Mouse (Mus musculus) kidney, adult 2 months (tissue): Measurements from ENCODE around the gene Mok. TPM values are rescaled to one million over a fixed set of nuclear protein-coding genes. Genes with fewer than 3 reads are reported as not detected.
A peak's percentile ranks its signal among the peaks of the same experiment; 100 is the strongest.

ENCODE experiments used
- DNase-seq: peaks from one replicate; pipeline ENCODE4 v3.0.0; 2021
- H3K27ac ChIP-seq: fragments of 200-500 bp; 2 replicates; pipeline ENCODE4 v1.5.1; 2012; ENCODE audit warnings: low read depth, low read length, control low read depth, inconsistent platforms; ENCODE audit not compliant: insufficient read depth
- H3K27me3 ChIP-seq: fragments of 200-500 bp; replicated peaks from 2 replicates; pipeline ENCODE4 v1.6.1; 2012; ENCODE audit warnings: mild to moderate bottlenecking, moderate library complexity, low read length, inconsistent platforms; ENCODE audit not compliant: control insufficient read depth, insufficient read depth
- H3K36me3 ChIP-seq: fragments of 200-500 bp; 2 replicates; pipeline ENCODE4 v1.6.1; 2012; ENCODE audit warnings: mild to moderate bottlenecking, moderate library complexity, low read length, inconsistent platforms; ENCODE audit not compliant: control insufficient read depth, insufficient read depth
- H3K4me1 ChIP-seq: fragments of 200-500 bp; 2 replicates; pipeline ENCODE4 v1.6.1; 2011; ENCODE audit warnings: low read length; ENCODE audit not compliant: control insufficient read depth, insufficient read depth
- H3K4me3 ChIP-seq: fragments of 200-500 bp; 2 replicates; pipeline ENCODE4 v1.5.1; 2011; ENCODE audit warnings: mild to moderate bottlenecking, low read depth, low read length, control low read depth; ENCODE audit not compliant: insufficient read depth
- CTCF ChIP-seq: fragments of 200-500 bp; conservative IDR thresholded peaks from 2 replicates; pipeline ENCODE4 v1.5.1; 2011; ENCODE audit warnings: low read depth, mild to moderate bottlenecking, control low read depth, low read length, moderate library complexity, mixed read lengths; ENCODE audit not compliant: insufficient read depth, insufficient read length
- POLR2A ChIP-seq: fragments of 200-500 bp; IDR thresholded peaks from one replicate; pipeline ENCODE4 v1.6.1; 2011; ENCODE audit warnings: low read depth, low read length, control low read depth
- WGBS: fragments of 180-500 bp; shearing (Covaris S2); methylation state at CpG from one replicate; pipeline ENCODE4 v1.1.7; 2018; 5-methylcytosine and 5-hydroxymethylcytosine counted together
- polyA plus RNA-seq: library from polyadenylated mRNA; depleted of rRNA; stranded (reverse); fragments of >200 nt; gene quantifications from 2 replicates; pipeline ENCODE4 v1.2.3, GENCODE M21; 2012; rRNA removed

Gene Mok
- polyA plus RNA-seq: 9.8 and 10.1 TPM in 2 replicates

DNA sequence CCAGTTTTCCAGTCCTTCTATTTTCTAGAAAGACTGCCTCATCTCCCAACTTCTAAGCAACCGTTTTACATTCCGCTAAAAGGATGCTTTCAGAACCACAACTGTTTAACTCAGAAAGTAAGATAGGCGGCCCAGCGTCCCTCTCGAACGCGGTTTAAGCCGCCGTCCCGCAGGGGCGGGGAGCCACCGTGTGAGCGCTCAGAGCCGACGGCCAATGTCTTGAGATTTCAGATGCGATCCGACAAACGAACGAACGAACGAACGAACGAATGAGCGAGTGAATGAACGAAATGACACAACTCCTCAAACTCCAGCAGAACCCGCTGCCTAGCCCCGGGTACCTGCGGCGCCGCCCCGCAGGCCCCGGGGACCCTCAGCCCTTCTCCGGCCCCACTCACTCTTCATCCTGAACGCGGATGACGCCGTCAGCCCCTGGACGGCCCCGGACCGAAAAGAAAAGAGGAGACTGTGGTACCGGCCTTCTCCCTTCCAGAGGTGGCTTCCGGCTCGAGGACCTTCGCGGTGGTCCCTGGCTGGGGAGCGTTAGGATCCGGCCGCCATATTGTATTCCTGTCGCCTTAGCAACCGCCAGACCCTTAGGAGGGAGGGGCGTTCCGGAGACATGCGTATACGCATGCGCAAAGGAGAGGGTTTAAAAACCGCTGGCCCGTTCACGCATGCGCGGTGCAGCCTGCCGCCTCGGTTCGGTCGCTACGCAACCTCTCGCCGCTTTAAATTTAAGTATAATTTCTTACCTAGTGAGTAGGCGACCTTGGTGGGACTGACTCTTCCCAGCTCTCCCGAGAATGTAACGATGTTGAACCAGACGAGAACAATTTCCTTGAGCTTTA, at the start of gene Mok:
Mok (minus strand) TSS at position 592 of the 851 bp plus-strand sequence.
- H3K4me1 ChIP-seq: peaks cover 5% of the 10 kb centered on the region; the same call in 1 of the 2 replicates
- under 1% methylated on average over 71 of the region's 71 CpGs for WGBS
- H3K36me3 ChIP-seq: no peaks in the 10 kb centered on the region
- no peaks in the 10 kb centered on the region for H3K27me3 ChIP-seq
- TF ChIP-seq POLR2A (no peak), CTCF (no peak)
- peak within 1 kb of the TSS; percentile 78 for H3K4me3 ChIP-seq
- peak; percentile 96 for DNase-seq
- H3K27ac ChIP-seq: peak within 1 kb of the TSS; percentile 1; the same call in 1 of the 2 replicates

DNA sequence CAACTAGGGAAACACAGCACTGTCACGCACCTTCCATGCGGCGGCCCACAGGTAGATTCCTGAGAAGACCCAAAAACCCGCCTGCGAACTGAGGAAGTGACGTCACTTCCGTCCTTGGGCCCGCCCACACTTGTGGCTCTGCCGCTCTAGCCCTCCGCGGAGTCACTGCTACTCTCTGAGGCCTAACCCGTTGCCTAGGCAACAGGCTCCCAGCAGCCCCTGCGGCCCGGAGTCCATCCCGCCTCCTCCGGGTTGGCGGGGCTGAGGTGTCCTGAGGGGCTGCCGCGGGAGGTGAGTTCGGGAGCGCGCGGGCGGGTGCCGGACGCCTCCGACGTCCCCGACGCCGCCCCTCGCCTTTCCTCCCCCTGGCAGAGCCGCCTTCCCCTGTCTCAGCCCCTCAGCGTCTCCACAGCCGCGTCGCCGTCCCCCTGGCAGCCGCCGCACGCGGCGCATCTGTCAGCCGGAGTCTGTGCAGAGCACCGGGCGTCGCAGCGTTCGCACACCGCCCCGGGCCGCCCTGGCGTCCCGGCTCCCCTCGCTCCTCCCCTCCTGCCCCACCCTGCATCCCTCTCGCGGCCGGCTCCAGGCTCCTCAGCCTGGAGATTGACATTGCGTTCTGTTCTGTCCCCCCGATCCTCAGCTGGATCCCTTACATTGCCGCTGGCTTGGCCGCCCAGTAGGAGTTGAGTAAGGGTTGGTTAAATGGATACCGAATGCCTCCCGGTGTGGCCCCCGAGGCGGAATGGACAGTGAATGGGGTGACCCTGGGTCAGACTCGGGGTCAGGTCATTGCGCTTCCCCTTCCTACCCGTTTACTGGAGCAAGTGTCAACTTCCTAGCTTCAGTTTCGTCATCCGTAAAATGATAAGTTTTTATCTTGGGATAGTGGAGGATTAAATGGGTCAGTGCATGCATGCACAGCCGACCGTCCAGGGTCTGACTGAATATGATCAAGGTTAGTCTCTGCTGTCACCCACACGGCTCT, 48.6 kb upstream of the Mok start, which contains the start of the genes Cinp and Tecpr2:
Cinp (minus strand) TSS at position 110 of the 985 bp plus-strand sequence.
Tecpr2 (plus strand) TSS at position 229 of the 985 bp plus-strand sequence.
- DNase-seq: peak; percentile 99
- 2% methylated on average over 66 of the region's 74 CpGs for WGBS
- H3K4me3 ChIP-seq: peak within 1 kb of the TSS; percentile 73
- peaks cover 6% of the 10 kb centered on the region; the same call in 1 of the 2 replicates for H3K4me1 ChIP-seq
- no peak within 1 kb of the TSS for H3K27ac ChIP-seq
- TF ChIP-seq POLR2A: no peak
- no peak for TF ChIP-seq CTCF
- no peaks in the 10 kb centered on the region for H3K36me3 ChIP-seq
- no peaks in the 10 kb centered on the region for H3K27me3 ChIP-seq

- H3K4me3 ChIP-seq: peak overlapping the region; percentile 73
- TF ChIP-seq POLR2A (no peak), CTCF (no peak)
- peaks cover 6% of the 10 kb centered on the region; the same call in 1 of the 2 replicates for H3K4me1 ChIP-seq
- under 1% methylated on average over 25 of the region's 25 CpGs for WGBS
- H3K36me3 ChIP-seq: no peaks in the 10 kb centered on the region
- DNase-seq: no peak
- H3K27ac ChIP-seq: no peak overlapping the region
- H3K27me3 ChIP-seq: no peaks in the 10 kb centered on the region
Observed at GRCm38 (mm10) chr12:110888606-110889005, 47.9 kb upstream of the Mok start.

DNA sequence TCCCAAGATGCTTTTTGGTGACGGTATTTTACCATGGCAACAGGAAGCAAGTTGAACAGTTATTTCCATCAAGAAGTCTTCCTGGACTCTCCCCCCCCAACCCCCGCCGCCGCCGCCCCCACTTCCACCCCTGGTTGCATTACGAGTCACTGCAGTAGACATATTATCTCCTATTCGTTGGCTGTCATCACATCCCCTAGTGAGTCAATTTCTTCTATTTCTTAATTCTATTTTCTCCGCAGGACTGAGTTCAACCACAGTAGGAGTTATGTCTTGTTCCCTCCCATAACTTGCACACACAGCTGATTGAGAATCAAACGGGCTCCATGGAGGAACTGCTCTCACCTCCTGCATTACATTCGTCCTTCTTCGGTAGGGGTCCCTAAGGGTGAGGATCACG, 47.4 kb upstream of the Mok start:
- WGBS: 20% methylated on average over 12 of the region's 12 CpGs
- TF ChIP-seq CTCF (no peak), POLR2A (no peak)
- H3K27me3 ChIP-seq: no peaks in the 10 kb centered on the region
- H3K27ac ChIP-seq: no peak overlapping the region
- no peak for DNase-seq
- H3K36me3 ChIP-seq: no peaks in the 10 kb centered on the region
- H3K4me3 ChIP-seq: peak overlapping the region; percentile 73
- peaks cover 6% of the 10 kb centered on the region; the same call in 1 of the 2 replicates for H3K4me1 ChIP-seq

- Histone ChIP-seq H3K4me3 (no peak overlapping the region), H3K27me3 (no peaks in the 10 kb centered on the region), H3K27ac (no peak overlapping the region), H3K4me1 (peaks cover 6% of the 10 kb centered on the region; the same call in 1 of the 2 replicates), H3K36me3 (no peaks in the 10 kb centered on the region)
- DNase-seq: peak; percentile 80
- TF ChIP-seq CTCF (no peak), POLR2A (no peak)
- WGBS: 79% methylated on average over 2 of the region's 2 CpGs
Observed at GRCm38 (mm10) chr12:110885251-110885650, 44.5 kb upstream of the Mok start.

DNA sequence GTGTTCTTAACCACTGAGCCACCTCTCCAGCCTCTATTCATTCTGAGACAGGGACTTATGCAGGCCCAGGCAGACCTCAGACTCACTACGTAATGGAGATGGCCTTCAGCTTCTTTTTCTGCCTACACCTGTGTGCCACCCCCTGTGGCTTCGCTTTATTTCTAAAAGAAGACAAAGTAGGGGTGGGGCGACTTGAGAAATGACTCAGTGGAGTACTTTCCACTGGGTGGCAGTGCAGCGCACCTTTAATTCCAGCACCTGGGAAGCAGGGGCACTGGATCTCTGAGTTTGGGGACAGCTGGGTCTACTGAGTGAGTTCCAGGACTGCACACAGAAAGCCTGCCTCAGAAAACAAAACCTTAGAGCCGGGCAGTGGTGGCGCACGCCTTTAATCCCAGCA, 41.6 kb upstream of the Mok start:
- WGBS: 94% methylated on average over 7 of the region's 7 CpGs
- Histone ChIP-seq H3K4me1 (no peaks in the 10 kb centered on the region), H3K36me3 (no peaks in the 10 kb centered on the region), H3K27ac (no peak overlapping the region), H3K27me3 (no peaks in the 10 kb centered on the region), H3K4me3 (no peak overlapping the region)
- TF ChIP-seq CTCF: peak; percentile 42; the same call in 1 of the 2 replicates
- no peak for TF ChIP-seq POLR2A
- DNase-seq: no peak
